Mouse (Mus musculus): ENCODE data around the gene Slc4a10.
"Not testable (repeated sequence)": the region's sequence is repeated elsewhere in the genome, so short reads cannot be mapped to it uniquely, and the experiment has no call there.

Slc4a10 gene

DNA sequence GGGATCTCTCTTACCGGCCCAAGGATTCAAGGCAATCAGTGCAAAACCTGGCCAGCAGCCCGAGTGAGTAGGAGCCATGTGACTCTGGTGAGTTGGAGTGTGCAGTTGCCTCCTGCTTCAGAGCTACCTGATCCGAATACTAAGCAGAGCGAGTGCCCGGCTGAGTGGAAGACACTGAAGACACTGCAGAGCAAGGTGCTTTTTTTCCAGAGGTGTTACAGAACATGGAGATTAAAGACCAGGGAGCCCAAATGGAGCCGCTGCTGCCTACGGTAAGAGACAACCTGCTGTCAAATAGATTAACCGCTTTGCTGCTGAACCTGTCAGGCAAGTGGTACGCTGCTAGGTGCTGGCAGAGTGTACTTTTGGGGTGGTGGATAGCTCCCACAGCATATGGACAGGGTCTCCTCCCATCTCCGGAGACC is at the start of gene Slc4a10:
Slc4a10 (plus strand) TSS at position 42 of the 425 bp plus-strand sequence.
- no peak for DNase-seq (ENCODE audit: low read depth)

DNA sequence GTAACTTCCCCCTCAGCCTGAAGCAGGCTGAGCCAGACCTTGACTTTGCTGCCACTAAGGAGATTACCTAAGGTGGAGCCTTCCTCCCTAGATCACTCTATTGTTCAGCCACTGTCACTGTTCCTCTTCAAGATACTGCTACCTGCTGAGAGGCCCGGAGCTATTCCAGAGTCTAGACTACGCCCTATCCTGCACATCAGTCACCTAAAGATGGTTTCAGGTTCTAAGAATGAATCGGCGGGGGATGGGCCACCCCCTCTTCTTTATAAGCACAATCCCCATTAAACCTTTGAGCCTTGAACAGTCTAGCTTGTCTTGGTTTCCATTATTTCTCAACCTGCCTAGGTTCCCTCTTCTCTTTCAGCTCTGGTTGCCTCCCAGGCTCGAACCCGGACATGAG is 45.0 kb upstream of the Slc4a10 start:
- not testable (repeated sequence) for DNase-seq (ENCODE audit: low read depth)

DNA sequence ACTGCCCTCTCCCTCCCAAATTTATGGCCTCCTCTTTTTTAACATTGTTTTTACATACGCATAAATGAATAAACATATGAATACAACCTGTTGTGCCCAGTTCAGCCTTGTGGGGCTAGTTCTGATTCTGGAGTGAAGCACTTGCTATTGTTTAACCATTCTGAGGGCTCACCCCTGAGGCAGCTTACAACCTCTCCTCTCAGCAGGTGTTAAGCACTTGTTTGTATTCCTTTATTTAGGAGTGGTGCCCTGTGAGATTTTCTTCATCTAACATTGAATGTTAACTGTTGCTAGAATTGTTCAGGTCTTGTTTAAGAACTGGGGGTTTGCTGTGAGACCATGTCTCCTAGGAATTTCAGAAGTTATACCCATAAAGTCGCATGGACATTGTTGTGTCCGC is 28.1 kb upstream of the Slc4a10 start:
- DNase-seq (ENCODE audit: low read depth): no peak

DNA sequence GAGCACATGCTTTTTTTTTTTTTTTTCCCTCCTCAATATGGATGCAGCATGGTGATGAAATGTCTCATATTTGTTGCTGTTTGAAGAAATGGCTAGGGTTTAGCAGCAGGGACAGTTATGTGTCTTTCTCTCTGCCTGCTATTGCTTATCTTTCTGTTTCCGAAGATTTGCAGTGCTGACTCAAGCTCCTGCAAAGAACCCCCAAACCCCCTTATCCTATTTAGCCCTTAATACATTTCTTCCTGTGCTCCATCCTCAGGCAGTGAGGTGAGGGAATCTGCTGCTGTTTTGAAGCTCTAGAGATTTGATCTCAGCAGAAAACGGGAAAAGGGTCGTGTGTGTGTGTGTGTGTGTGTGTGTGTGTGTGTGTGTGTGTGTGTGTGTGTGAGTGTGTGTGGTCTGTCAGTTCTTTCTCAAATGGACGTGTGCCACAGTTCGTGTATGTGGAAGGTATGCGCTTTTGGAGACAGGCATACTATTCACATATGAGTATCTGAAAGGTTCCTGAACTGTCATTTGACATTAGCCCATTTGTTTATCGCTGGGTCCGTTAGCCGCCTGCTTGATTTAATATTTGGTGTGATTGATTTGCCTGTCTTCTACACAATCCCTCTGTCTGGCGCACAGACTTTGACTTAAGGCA is 720 bp downstream of the Slc4a10 start:
- DNase-seq (ENCODE audit: low read depth): no peak

DNA sequence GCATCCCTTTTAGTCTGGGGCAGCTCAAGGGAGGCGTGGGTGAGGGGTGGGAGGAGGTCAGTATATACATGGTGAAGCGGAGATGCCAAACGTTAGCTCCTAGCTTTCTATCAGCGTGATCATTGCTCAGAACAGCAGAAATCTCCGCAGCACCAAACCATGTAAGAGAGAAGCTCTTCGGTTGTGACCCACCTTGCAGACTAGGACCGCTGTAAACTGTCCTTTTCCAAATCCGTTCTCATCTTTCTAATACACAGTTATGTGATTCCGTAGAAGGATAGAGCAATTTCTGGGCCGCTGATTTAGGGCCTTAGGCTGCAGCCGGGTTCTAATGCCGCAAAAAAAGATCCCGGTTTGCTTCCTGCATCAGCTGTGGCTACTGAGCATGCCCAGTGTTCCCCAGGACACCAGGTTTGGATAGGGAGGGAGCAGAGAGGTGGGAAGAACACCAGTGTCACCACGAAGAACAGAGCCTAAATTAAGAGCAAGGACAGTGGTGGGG is 1.3 kb downstream of the Slc4a10 start:
- no peak for DNase-seq (ENCODE audit: low read depth)

DNA sequence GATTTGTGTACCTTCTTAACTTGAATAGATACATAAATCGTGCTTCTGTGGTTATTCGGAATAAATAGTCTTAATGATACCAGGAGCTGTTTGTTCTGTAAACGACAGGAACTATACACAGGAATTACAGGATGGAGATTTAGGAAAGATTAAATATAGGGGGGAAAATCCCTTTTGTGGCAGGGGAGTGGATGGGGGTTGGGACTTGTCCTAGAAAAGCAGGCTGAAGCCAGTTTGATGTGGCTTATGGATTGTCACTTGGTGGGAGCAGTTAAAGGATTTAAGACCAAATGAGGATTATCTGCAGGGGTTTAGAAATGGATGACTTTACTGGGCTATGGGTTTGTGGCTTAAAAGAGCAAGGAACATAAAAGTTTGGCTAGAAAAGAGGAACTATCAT is 1.9 kb downstream of the Slc4a10 start:
- no peak for DNase-seq (ENCODE audit: low read depth)

DNA sequence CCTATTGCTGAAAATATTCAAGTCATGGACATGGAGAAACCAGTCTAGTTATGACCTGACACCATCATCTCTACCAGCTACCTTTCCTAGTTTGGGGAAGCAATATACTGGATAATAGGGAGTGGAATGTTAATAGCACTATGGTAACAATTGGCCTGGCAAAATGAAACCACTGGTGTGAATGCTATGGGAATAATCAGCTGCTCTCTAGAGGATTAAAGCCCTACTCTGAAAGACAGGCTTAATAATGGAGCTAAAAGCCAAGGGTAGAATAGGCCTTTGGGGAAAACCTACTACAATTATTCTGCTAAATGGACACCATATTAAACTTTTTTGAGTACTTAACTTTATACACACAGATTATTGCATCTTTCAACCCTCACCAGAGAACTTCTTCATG is 30.2 kb downstream of the Slc4a10 start:
- DNase-seq (ENCODE audit: low read depth): no peak

DNA sequence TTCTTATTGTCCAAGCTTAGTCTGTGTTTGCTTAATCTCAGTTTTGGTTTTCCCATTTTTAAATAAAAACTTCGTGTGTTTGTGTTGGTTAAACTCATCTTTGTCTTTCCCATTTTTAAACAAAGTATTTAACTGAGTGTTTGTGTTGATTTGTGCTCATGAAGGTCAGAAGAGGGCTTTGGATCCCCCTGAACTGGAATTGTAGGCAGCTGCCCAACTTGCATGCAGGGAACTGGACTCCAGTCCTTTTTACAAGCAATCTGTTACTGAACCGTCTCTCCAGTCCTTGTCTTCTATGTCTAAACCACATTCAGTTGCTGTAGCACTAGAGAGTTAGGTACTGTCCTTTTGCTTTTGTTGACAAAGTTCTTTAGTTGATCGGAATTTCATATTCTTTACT is 41.3 kb downstream of the Slc4a10 start:
- no peak for DNase-seq (ENCODE audit: low read depth)

DNA sequence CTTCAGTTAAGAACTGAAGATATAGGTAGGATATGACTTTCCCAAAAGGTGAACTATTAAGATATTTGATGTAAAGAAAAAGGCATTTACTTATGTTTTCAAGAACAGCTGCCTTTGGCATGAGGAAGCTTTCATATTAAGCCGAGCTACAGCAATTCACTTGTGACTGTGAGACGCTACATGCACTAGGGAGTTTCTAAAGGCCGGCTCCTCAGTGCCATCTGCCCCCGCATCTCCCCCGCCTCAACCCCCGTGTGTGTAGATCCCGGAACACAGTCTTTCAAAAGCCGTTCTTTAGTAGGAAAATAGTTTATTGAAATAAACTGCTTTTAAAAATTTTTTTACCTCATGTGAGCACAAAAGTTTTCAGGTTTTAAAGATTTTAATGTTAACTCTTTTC is 42.5 kb downstream of the Slc4a10 start:
- DNase-seq (ENCODE audit: low read depth): no peak

DNA sequence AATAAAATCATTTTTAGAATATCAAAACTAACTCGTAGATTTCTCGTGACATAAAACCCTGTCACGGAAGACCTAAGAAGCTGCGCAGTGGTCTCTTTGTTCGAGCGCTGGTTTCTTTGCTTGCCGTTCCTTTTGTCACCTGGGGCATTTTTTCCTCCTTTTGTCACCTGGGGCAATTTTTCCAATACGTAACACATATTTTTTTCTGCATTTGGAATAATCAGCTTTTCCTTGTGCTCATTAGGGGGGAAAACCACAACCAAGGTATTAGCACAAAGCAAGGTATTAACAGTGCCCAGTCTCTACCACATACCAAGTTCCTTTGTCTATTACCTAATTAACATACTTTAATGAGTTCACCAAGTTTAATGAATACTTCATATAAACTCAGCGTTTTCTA is 42.9 kb downstream of the Slc4a10 start:
- no peak for DNase-seq (ENCODE audit: low read depth)

DNA sequence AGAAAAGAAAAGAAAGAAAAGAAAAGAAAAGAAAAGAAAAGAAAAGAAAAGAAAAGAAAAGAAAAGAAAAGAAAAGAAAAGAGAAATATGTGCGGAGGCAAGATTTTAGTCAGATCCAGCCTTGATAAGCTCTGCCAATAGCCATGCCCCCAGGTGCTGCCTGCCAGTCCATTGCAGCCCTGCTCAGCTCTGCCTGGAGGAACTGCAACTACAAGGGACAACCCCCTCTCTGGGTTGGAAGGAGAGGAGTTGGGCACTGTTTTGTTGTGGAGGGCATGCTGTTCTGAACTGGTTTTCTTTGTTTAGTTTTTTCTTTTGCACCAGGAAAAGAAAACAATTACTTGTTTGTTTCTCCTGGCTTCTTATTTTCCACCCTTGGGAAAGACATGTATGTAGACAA is 54.3 kb downstream of the Slc4a10 start:
- no peak for DNase-seq (ENCODE audit: low read depth)

DNA sequence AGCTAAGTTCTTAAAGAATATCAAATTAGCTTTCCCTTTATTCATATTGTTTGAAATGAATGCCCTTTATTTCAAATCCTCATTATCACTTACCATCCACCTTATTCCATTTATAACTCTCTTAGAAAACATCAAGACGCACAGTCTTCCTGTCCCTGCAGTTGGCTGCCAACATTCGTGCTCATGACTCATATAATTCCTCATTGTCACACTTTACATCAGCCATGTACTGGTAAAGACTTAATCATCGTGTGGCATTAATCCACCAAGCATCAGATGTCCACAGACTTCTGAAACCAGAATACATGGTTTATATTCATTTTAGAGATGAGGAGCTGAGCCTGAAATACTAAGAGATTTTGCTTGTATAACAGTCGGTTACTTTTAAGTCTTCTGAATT is 69.1 kb downstream of the Slc4a10 start:
- DNase-seq (ENCODE audit: low read depth): peak; percentile 4

DNA sequence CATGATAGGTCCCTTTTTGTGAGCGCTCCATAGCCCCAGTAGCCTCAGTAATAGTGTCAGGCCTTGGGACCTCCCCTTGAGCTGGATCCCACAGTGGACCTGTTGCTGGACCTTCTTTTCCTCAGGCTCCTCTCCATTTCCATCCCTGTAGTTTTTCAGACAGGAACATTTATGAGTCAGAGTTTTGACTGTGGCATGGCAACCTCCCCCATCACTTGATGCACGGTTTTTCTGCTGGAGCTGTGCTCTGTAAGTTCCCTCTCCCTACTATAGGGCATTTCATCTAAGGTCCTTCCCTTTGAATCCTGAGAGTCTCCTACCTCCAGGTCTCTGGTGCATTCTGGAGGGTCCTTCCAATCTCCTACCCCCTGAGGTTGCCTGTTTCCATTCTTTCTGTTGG is 83.7 kb downstream of the Slc4a10 start:
- no peak for DNase-seq (ENCODE audit: low read depth)

DNA sequence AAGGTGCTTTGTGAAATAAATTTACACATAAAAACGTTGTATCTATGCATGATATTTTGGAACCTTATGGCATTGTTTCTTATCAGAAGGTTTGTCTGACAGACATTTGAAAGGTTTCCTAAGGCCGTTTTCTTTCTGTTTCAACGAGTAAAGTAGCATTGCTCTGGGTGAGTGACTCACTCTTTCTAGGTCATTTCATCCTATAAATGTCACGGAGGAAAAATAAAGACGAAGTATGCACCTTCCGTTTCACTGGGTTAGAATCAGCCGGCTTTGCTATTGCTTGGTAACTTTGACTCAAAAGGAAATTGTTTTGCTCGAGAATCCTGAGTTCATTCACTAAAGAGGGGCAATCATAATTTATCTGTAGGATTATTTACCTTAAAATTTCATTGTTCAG is 88.6 kb downstream of the Slc4a10 start:
- no peak for DNase-seq (ENCODE audit: low read depth)

DNA sequence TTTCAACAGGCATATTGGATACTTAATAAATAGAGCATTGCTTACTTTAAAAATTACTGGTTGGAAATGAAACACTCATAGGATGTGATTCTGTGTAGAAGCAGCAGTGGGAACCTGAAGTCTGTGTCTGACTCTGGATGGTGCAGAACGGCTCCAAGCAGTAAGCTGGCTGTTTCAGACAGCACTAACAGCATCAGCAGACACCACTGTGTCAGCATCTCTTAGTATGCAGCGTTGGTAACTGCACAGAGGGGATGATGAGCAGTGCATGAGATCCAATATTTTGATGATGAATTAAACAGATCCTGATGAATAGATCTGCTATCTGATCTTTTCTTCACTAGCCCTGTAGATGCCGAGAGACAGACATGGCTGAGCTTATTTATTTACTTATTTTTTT is 101.4 kb downstream of the Slc4a10 start:
- DNase-seq (ENCODE audit: low read depth): no peak

DNA sequence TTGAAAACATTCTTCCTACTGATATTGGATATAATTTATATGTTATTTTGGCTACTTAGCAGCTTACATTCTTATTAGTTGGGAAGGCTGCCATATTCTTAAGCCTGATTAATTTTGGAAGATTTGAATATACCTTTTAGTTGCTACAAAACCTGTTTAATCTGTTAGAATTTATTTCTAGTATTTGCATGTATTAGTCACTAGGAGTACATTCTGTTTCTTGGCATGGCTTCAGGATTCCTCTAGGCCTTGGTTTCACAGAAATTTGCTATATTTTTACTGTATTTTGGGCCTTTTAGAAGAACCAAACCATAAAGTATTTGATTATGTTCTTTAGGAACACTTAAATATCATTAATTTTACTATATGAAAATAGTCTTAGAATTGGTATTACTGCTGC is 103.2 kb downstream of the Slc4a10 start:
- DNase-seq (ENCODE audit: low read depth): no peak

DNA sequence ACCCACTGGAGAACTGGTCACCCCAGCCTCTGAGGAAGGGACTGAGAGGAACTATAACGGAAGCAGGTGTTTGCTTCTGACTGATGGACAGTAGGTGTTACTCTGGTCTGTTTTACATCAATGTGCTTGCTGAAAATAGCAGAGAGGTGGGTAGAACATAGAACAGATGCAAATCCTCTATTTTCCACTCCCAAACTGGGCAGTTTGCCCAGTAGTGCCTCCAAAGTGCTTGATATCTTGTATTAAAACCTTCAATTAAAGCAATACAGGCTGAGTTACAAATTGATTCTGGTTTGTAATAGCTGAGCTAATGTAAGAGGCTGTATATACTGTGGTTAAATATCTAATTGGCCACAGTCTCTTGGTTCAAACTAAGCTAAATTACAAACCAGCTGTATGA is 104.6 kb downstream of the Slc4a10 start:
- no peak for DNase-seq (ENCODE audit: low read depth)

DNA sequence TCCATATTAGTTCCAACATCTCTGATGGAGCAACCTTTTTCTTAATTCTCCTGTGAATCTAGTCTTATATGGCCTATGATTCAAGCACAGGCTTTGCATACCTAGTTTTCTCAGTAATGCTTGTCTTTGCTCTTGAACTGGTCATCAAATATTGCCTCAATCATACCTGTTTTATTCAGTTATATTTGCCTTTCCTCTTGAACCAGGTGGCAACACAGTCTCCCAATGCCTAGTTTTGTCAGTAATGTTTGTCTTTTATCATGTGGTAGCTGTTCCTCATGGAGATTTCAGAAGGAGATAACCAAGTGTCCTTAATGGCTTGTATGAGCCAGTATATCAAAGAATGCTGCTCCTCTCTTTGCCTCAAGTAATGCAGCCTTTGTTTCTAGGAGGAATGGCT is 163.8 kb downstream of the Slc4a10 start:
- DNase-seq (ENCODE audit: low read depth): no peak

DNA sequence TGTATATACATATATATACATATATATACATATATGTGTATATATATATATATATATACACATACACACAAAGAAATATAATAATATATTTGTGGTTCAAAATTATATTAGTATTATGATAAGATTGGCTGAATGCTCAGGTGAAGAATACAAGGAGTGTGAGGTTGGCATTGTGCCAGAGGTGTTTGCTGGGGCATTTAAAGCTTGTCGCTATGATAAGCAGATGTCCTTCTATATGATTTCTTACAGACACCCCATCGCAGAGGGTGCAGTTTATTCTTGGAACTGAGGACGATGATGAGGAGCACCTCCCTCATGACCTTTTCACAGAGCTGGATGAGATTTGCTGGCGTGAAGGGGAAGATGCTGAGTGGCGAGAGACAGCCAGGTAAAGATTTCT is 164.8 kb downstream of the Slc4a10 start:
- no peak for DNase-seq (ENCODE audit: low read depth)

DNA sequence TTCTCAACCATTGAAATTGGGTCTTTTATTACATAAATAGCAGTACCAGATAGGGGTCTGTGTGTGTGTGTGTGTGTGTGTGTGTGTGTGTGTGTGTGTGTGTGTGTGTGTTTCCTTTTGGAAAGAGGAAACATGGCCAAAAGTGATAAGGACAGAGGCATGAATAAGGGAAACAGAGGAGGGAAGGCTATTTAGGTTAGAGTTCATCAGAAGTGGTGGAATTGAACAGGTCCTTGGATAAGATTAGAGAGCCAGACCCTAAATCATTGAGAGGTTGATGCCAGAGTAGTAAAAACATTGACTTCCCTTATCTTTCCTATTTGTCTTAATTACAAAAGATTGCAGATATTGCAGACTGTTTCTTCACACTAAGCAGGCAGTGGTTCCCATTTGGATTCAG is 181.3 kb downstream of the Slc4a10 start:
- DNase-seq (ENCODE audit: low read depth): no peak

DNA sequence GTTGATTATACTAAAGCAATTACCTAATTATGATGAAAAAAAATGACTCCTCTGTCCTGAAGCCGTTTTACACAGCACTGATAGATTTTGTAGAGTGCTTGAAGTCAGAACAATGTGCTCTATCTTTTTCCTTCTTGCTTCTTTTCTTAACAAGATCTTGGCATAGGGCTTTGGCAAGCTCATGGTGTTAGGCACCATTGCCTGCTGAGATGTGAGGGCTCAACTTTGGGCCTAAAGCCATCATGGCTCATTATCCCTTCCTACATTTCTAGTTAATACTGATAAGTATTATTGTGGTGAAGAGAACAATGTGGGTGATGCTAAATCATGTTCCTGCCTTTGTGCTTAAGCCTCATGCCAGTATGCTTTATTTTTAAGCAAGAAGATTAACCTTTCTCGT is 185.0 kb downstream of the Slc4a10 start:
- DNase-seq (ENCODE audit: low read depth): no peak

DNA sequence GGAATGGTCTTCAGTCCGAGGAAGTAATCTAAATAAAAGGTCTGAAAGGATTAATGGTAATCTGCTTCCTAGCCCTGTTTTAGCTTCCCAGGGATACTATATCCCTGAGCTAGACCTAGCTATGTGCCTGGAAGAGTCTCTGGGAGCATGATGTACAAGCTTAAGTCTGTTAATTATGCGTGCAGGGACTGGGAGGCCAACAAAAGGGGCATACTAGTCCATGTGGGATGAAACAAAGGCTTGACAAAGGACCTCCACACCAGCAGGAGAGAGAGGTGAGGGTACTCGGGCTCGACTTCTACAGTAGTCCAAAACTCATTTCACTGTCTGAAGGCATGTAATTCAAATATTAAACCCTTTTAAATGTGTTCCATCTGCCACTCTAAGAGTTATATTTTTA is 197.9 kb downstream of the Slc4a10 start:
- no peak for DNase-seq (ENCODE audit: low read depth)

DNA sequence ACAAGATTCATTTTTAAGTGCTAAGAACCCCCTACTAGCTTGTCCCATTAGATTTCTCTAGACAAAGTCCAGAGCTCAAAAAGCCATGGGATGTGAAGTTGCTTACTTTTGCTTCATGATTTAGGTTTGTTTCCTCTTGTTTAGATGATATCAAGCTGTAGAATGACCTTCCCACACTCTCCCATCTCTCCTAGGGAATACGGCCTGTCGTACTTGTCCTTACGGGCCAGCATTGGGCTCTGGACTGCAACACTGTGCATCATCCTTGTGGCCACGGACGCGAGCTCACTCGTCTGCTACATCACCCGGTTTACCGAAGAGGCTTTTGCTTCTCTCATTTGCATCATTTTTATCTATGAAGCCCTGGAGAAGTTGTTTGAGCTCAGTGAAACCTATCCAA is 222.2 kb downstream of the Slc4a10 start:
- no peak for DNase-seq (ENCODE audit: low read depth)

DNA sequence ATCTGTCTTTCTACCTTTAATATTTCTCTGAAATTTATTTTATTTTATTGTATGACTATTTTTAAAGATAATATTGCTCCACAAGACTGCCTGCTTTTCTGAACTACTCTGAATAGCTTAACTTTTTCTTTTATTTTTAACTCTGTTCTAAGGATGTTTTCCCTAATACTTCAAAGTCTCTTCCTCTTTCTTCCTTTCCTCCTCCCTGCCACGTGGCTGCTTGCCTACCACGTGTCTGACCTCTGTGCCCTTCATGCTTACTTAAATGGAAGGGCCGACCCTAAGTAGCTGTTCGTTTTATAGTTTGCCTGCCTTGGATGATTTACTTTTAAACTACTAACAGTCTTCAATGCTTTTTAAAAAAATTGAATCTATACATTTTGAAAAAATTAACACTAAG is 225.6 kb downstream of the Slc4a10 start:
- no peak for DNase-seq (ENCODE audit: low read depth)

DNA sequence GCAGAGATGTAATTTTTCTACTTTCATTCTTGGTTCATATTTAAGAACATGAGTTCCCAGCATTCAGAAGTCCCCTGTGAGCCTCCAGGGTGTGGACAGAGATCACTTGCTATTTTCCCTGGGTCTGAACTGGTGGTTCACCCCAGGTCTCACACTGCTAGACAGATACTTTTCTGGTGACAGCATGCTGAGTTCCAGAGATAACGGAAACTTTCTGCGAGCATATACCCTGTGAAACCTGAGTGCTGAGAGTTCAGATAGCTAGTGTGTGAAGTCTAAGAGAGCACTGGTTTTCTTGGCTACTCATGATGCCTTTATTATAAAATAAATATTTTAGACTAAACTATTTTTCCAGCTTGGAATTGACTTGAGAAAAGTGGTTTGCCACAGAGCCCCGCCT is 232.5 kb downstream of the Slc4a10 start:
- peak; percentile 63 for DNase-seq (ENCODE audit: low read depth)

All from fibroblast of lung, adult 2 months (primary cell).